Mouse (Mus musculus) G1E (cell line): ENCODE data around the gene Gm49380. TPM values are rescaled to one million over a fixed set of nuclear protein-coding genes. Genes with fewer than 3 reads are reported as not detected.

Source experiments
- ATAC-seq: 2 replicates; pipeline ENCODE4 v1.8.0; 2016; ENCODE audit warnings: mild to moderate bottlenecking; ENCODE audit not compliant: insufficient number of reproducible peaks, poor library complexity, low FRiP score, severe bottlenecking; ENCODE audit errors: extremely low read depth
- DNase-seq: peaks from one replicate; pipeline ENCODE4 v3.0.0; 2012; ENCODE audit warnings: low spot score
- H3K27me3 ChIP-seq: 2 replicates; pipeline ENCODE4 v1.6.1; 2012; ENCODE audit warnings: mild to moderate bottlenecking, low read length, inconsistent platforms; ENCODE audit not compliant: insufficient read depth
- H3K36me3 ChIP-seq: replicated peaks from 2 replicates; pipeline ENCODE3; 2012; ENCODE audit warnings: mild to moderate bottlenecking, inconsistent platforms
- H3K4me1 ChIP-seq: 2 replicates; pipeline ENCODE4 v1.6.1; 2012; ENCODE audit warnings: low read depth, low read length, inconsistent platforms, mixed read lengths; ENCODE audit not compliant: insufficient read depth
- H3K4me3 ChIP-seq: 2 replicates; pipeline ENCODE4 v1.5.1; 2012; ENCODE audit warnings: low read depth, mild to moderate bottlenecking, inconsistent platforms, low read length, moderate library complexity, mixed read lengths
- H3K9me3 ChIP-seq: replicated peaks from 2 replicates; pipeline ENCODE4 v1.6.1; 2012; ENCODE audit warnings: inconsistent platforms
- CTCF ChIP-seq: IDR thresholded peaks from 2 replicates; pipeline ENCODE4 v1.5.1; 2012; ENCODE audit warnings: low read depth, low read length, inconsistent platforms, mixed read lengths
- GATA1 ChIP-seq: IDR thresholded peaks from 2 replicates; pipeline ENCODE4 v1.6.1; 2012; ENCODE audit warnings: borderline replicate concordance, low read length, inconsistent platforms, mixed read lengths
- GATA2 ChIP-seq: IDR thresholded peaks from 2 replicates; pipeline ENCODE4 v1.6.1; 2012; ENCODE audit warnings: low read depth, low read length, inconsistent platforms, borderline replicate concordance
- POLR2AphosphoS5 ChIP-seq: IDR thresholded peaks from 2 replicates; pipeline ENCODE4 v1.6.1; 2012; ENCODE audit warnings: low read depth, low read length, inconsistent platforms; ENCODE audit not compliant: insufficient replicate concordance
- TAL1 ChIP-seq: conservative IDR thresholded peaks from 2 replicates; pipeline ENCODE4 v1.6.1; 2012; ENCODE audit warnings: low read depth, low read length, inconsistent platforms, mixed read lengths
- polyA plus RNA-seq: library from polyadenylated mRNA; stranded (reverse); fragments of >175 nt; gene quantifications from 2 replicates; pipeline ENCODE4 v1.2.3, GENCODE M21; 2012
- total RNA-seq, 2 experiments: library from RNA; stranded (forward) in 1 of 2; stranded (reverse) in 1 of 2; fragments of 200-1000 nt in 1 of 2; fragments of >200 nt in 1 of 2; fragmentation: Nextera tagmentation in 1 of 2; gene quantifications; 2 replicates each; pipeline ENCODE4 v1.2.3; 2014 to 2017

Gene Gm49380
- total and polyA plus RNA-seq, 3 experiments: 0.27 TPM; not detected in 2

GRCm38 (mm10) chr9:44049381-44050165 lies 63.7 kb downstream of the Gm49380 start:
- Histone ChIP-seq H3K27me3 (peaks cover 19% of the 10 kb centered on the region), H3K9me3 (no peaks in the 10 kb centered on the region), H3K4me3 (no peak overlapping the region), H3K36me3 (no peaks in the 10 kb centered on the region), H3K4me1 (peaks cover 6% of the 10 kb centered on the region)
- TF ChIP-seq CTCF: no peak
- no peak for TF ChIP-seq TAL1
- TF ChIP-seq GATA2: no peak
- no peak for TF ChIP-seq POLR2AphosphoS5
- TF ChIP-seq GATA1: no peak
- ATAC-seq (no peak), DNase-seq (no peak)

- Histone ChIP-seq H3K4me3 (no peak overlapping the region), H3K36me3 (no peaks in the 10 kb centered on the region), H3K27me3 (peaks cover 26% of the 10 kb centered on the region), H3K9me3 (no peaks in the 10 kb centered on the region), H3K4me1 (peaks cover 10% of the 10 kb centered on the region)
- TF ChIP-seq GATA2 (no peak), POLR2AphosphoS5 (no peak), TAL1 (no peak), GATA1 (no peak), CTCF (no peak)
- no peak for ATAC-seq
- DNase-seq: no peak
Measured at GRCm38 (mm10) chr9:44048541-44049380, 64.5 kb downstream of the Gm49380 start.

GRCm38 (mm10) chr9:44047571-44048490 lies 65.5 kb downstream of the Gm49380 start:
- peaks cover 35% of the 10 kb centered on the region for H3K27me3 ChIP-seq
- no peaks in the 10 kb centered on the region for H3K36me3 ChIP-seq
- H3K4me3 ChIP-seq: no peak overlapping the region
- DNase-seq (no peak), ATAC-seq (no peak)
- H3K4me1 ChIP-seq: peaks cover 16% of the 10 kb centered on the region
- no peak for TF ChIP-seq POLR2AphosphoS5
- TF ChIP-seq TAL1: no peak
- no peak for TF ChIP-seq GATA2
- TF ChIP-seq GATA1: no peak
- TF ChIP-seq CTCF: no peak
- H3K9me3 ChIP-seq: no peaks in the 10 kb centered on the region

GRCm38 (mm10) chr9:44047071-44047470 lies 66.2 kb downstream of the Gm49380 start:
- Histone ChIP-seq H3K4me3 (no peak overlapping the region), H3K27me3 (peaks cover 40% of the 10 kb centered on the region), H3K36me3 (no peaks in the 10 kb centered on the region), H3K9me3 (no peaks in the 10 kb centered on the region), H3K4me1 (peaks cover 16% of the 10 kb centered on the region)
- ATAC-seq (no peak), DNase-seq (no peak)
- TF ChIP-seq TAL1 (no peak), GATA2 (no peak), CTCF (no peak), GATA1 (no peak), POLR2AphosphoS5 (no peak)

- TF ChIP-seq GATA2 (no peak), CTCF (no peak), POLR2AphosphoS5 (no peak), TAL1 (no peak), GATA1 (no peak)
- DNase-seq: no peak
- no peak overlapping the region for H3K4me3 ChIP-seq
Measured at GRCm38 (mm10) chr9:44046426-44046825, 66.9 kb downstream of the Gm49380 start.

More at GRCm38 (mm10) chr9:44046426-44046825, 66.9 kb downstream of the Gm49380 start:
- H3K27me3 ChIP-seq: peaks cover 45% of the 10 kb centered on the region
- no peaks in the 10 kb centered on the region for H3K9me3 ChIP-seq
- H3K36me3 ChIP-seq: no peaks in the 10 kb centered on the region
- ATAC-seq: no peak
- peaks cover 16% of the 10 kb centered on the region for H3K4me1 ChIP-seq
